Mouse (Mus musculus): ENCODE results near the gene Tspan10.
"Not testable (repeated sequence)": the region's sequence is repeated elsewhere in the genome, so short reads cannot be mapped to it uniquely, and the experiment has no call there.

Tspan10 gene

GRCm38 (mm10) chr11:120442344-120442743, at the start of gene Tspan10:
Gene Tspan10, plus strand, starts transcription at chr11:120442644.
- no peak for DNase-seq (ENCODE audit: low read depth, low spot score)

GRCm38 (mm10) chr11:120395661-120396060, 46.8 kb upstream of the Tspan10 start:
- no peak for DNase-seq (ENCODE audit: low read depth, low spot score)

- DNase-seq (ENCODE audit: low read depth, low spot score) = no peak
These were observed 44.8 kb upstream of the Tspan10 start for GRCm38 (mm10) chr11:120397602-120398001.

- DNase-seq (ENCODE audit: low read depth, low spot score) = no peak
These were observed 43.1 kb upstream of the Tspan10 start for GRCm38 (mm10) chr11:120399319-120399718.

GRCm38 (mm10) chr11:120404814-120405213, 37.6 kb upstream of the Tspan10 start:
- DNase-seq (ENCODE audit: low read depth, low spot score) = no peak

- no peak for DNase-seq (ENCODE audit: low read depth, low spot score)
These were observed 36.6 kb upstream of the Tspan10 start for GRCm38 (mm10) chr11:120405867-120406266.

- no peak for DNase-seq (ENCODE audit: low read depth, low spot score)
These were observed 36.0 kb upstream of the Tspan10 start for GRCm38 (mm10) chr11:120406445-120406844.

- DNase-seq (ENCODE audit: low read depth, low spot score) = not testable (repeated sequence)
These were observed 28.8 kb upstream of the Tspan10 start for GRCm38 (mm10) chr11:120413621-120414020.

GRCm38 (mm10) chr11:120417852-120418251, 24.6 kb upstream of the Tspan10 start:
- no peak for DNase-seq (ENCODE audit: low read depth, low spot score)

GRCm38 (mm10) chr11:120418592-120418991, 23.9 kb upstream of the Tspan10 start:
- DNase-seq (ENCODE audit: low read depth, low spot score) = no peak

GRCm38 (mm10) chr11:120422651-120423568, 19.5 kb upstream of the Tspan10 start:
- DNase-seq (ENCODE audit: low read depth, low spot score) = no peak

- peak; percentile 90 for DNase-seq (ENCODE audit: low read depth, low spot score)
These were observed 18.7 kb upstream of the Tspan10 start for GRCm38 (mm10) chr11:120423569-120424295.

GRCm38 (mm10) chr11:120426727-120427126, 15.7 kb upstream of the Tspan10 start:
- no peak for DNase-seq (ENCODE audit: low read depth, low spot score)

GRCm38 (mm10) chr11:120437152-120437856, 5.1 kb upstream of the Tspan10 start, which contains the start of gene Nploc4:
Gene Nploc4, minus strand, starts transcription at chr11:120437708.
- peak; percentile 90 for DNase-seq (ENCODE audit: low read depth, low spot score)

GRCm38 (mm10) chr11:120437857-120438385, 4.5 kb upstream of the Tspan10 start:
- no peak for DNase-seq (ENCODE audit: low read depth, low spot score)

- peak; percentile 27 for DNase-seq (ENCODE audit: low read depth, low spot score)
These were observed 379 bp downstream of the Tspan10 start for GRCm38 (mm10) chr11:120442765-120443280.

GRCm38 (mm10) chr11:120444106-120444505, 1.7 kb downstream of the Tspan10 start:
- DNase-seq (ENCODE audit: low read depth, low spot score) = no peak

- DNase-seq (ENCODE audit: low read depth, low spot score) = no peak
These were observed 3.0 kb downstream of the Tspan10 start for GRCm38 (mm10) chr11:120445475-120445874.

GRCm38 (mm10) chr11:120447179-120447578, 4.7 kb downstream of the Tspan10 start:
- no peak for DNase-seq (ENCODE audit: low read depth, low spot score)

GRCm38 (mm10) chr11:120452246-120452645, 9.8 kb downstream of the Tspan10 start:
- no peak for DNase-seq (ENCODE audit: low read depth, low spot score)

GRCm38 (mm10) chr11:120453306-120453705, 10.9 kb downstream of the Tspan10 start, which contains the start of gene Pde6g:
Gene Pde6g, minus strand, starts transcription at chr11:120453500.
- no peak for DNase-seq (ENCODE audit: low read depth, low spot score)
